Mouse (Mus musculus): ENCODE results near the gene Rnf220.

Rnf220 gene

DNA sequence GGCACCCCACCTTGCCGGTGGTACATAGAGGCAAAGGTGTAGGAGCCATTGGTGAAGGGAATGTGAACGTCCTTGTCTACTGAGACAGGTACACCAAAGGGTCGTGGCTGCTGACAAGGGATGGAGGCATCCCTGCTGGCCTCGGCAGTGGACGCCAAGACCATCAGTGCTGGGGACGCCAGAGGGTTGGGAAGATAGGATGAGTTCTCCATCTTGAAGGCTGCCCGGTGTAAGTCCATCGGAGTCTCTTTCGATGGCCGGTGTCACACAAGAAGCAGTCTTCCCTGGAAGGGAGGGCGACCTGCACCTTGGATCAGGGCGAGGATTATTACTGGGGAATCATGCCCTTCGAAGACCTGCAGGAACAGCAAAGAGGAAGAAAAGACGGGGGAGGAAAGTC lies 6.9 kb downstream of the Rnf220 start:
- in situ Hi-C loops (cut with MboI; ENCODE audit: unreplicated experiment in 2 of 2), result no loop called here

DNA sequence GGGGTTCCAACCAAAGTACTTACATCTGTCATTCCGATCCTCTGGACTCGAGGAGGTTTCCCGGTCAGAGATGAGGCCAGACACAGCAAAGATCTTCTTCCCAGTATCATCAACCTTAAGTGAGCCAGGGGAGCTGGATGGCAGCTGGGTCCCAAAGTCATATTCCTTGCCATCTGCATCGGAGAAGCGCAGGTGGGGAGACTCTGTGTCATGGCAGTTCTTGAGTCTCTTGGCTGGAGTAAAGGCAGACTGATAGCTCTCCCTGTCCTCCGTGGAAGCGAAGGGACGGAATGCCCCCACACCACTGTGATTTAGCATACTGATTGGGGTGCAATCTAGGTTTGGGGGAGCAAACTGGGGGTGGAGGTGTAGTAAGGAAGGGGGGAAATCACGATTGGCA lies 7.3 kb downstream of the Rnf220 start:
- in situ Hi-C loops (cut with MboI; ENCODE audit: unreplicated experiment in 2 of 2), result no loop called here

DNA sequence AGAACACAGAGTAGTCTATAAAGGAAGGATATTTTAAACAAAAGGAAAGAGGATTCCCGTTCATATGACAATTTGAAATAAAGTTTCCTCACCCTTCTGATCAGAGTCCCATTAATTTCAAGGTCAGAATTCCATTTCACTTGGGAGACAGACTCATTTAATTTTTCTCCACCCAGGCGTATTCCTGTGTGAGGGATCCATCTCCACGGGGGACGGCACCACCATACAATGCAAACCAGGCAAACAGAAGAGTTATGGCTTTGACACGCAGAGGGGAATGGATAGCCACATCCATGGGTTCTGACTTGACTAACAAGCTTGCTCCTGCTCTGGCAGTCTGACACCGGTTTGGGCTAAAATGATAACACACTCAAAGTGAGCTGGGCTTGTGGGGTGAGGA lies 9.4 kb downstream of the Rnf220 start:
- in situ Hi-C loops (cut with MboI; ENCODE audit: unreplicated experiment in 2 of 2), result no loop called here

- in situ Hi-C loops (cut with MboI; ENCODE audit: unreplicated experiment in 2 of 2), result no loop called here
These were observed 10.7 kb downstream of the Rnf220 start for GRCm38 (mm10) chr4:117486188-117486587.

GRCm38 (mm10) chr4:117485045-117485780 lies 11.6 kb downstream of the Rnf220 start:
- in situ Hi-C loops (cut with MboI; ENCODE audit: unreplicated experiment in 2 of 2), result no loop called here

GRCm38 (mm10) chr4:117484256-117485044 lies 12.4 kb downstream of the Rnf220 start:
- in situ Hi-C loops (cut with MboI; ENCODE audit: unreplicated experiment in 2 of 2), result no loop called here

DNA sequence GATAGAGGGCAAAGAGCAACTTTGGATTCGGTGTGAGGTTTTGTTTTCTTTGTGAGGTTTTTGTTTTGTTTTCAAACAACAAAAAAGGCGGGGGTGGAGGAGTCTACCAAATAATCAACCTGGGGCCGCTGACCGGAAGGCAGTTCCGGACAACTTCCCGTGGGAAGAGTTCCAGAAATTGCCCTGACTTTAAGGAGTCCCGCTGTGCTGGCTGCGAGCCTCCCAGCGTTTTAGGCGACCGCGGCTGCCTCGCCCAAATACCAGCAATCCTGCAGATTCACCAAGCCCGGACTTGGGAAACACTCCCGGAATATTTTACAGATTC lies 13.0 kb downstream of the Rnf220 start:
- in situ Hi-C loops (cut with MboI; ENCODE audit: unreplicated experiment in 2 of 2), result no loop called here

DNA sequence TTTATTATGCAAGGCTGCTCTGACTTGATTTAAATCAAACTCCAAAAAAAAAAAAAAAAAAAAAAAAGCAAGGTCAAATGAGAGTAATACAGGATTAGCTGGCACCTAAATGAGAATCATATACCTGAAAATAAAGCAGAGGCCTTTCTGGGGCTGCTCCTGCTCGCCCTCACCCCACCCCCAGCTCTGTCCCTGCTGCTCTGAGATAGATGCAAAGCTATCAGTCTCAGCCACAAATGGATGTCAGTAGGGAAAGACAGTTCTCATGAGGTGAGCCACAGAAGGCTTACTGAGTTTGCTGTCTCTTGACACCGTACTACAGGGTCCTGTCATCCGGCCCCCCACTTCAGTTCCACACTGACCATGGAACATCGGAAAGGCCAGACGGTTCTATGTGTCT lies 14.7 kb downstream of the Rnf220 start:
- in situ Hi-C loops (cut with MboI; ENCODE audit: unreplicated experiment in 2 of 2), result no loop called here

GRCm38 (mm10) chr4:117480611-117481445 lies 16.0 kb downstream of the Rnf220 start:
- in situ Hi-C loops (cut with MboI; ENCODE audit: unreplicated experiment in 2 of 2), result no loop called here

DNA sequence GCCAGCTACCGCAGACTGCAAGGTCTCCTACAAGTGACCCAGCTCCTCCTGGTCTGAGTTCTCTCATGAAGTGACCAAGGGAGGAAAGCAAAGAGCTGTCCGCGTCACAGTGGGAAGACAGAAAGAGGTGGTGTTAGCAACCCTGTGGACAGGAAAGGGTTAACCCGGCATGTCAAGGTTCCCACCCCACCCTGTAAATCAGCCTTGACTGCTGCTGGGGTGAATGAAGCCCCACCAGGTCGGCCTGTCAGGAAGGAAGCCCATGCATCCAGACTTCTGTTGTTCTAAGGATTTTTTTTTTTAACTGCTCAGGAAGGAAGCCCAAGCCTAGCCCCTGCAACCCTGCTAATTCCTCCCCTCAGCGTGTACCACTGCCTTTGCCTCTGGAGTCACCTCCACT lies 16.9 kb downstream of the Rnf220 start:
- in situ Hi-C loops (cut with MboI; ENCODE audit: unreplicated experiment in 2 of 2), result no loop called here

GRCm38 (mm10) chr4:117478101-117478673 lies 18.7 kb downstream of the Rnf220 start:
- in situ Hi-C loops (cut with MboI; ENCODE audit: unreplicated experiment in 2 of 2), result no loop called here

DNA sequence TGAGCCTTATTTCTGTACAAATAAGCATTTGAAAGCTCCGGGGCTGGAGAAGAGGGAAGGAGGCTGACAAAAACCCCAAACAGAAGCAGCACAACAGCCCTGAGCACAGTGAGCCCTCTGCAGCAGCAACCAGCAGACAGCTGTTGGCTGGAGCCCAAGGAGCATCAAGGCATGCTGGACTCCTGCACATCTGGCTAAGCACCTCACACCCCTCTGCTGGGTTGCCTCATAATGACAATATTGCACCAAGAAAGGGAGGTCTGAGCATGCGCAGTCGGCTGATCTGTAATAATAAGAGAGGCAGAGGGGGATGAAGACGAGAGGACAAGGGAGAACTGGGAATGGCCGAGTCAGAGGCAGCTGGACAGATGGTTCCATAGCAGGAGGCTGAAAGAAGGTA lies 19.5 kb downstream of the Rnf220 start:
- in situ Hi-C loops (cut with MboI; ENCODE audit: unreplicated experiment in 2 of 2), result no loop called here

GRCm38 (mm10) chr4:117476777-117477176 lies 20.1 kb downstream of the Rnf220 start:
- in situ Hi-C loops (cut with MboI; ENCODE audit: unreplicated experiment in 2 of 2), result no loop called here

DNA sequence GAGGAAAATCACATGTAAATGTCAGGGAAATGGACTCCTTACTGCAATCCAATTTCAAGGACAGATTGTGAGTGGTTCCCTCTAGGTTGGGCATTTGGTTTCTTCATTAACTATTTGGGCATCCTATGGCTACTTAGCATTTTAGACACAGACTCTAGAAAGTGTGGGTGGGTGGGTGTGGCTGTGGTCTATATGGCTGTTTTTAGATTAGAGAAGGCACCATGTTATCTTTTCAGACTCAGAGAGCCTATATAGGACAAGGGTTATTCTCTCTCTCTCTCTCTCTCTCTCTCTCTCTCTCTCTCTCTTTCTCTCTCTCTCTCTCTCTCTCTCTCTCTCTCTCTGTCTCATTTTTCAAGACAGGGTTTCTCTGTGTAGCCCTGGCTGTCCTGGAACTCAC lies 20.5 kb downstream of the Rnf220 start:
- in situ Hi-C loops (cut with MboI; ENCODE audit: unreplicated experiment in 2 of 2), result no loop called here

DNA sequence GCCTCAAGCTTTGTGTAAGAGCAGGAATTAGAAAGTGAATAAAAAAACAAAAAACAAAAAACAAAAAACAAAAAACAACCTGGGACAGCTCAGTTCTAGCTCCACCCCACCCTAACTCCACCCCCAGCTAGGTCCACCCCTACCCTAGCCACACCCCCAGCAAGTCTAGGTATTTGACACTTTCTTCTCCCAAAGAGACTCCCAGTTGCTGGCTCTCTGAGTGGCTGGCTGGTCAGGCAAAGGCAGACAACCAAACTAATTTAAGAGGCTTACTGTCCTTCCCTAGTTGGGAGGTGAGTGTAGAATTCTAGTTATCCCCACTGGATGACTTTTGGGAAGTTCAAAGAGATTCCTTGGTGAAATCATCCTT lies 22.9 kb downstream of the Rnf220 start:
- in situ Hi-C loops (cut with MboI; ENCODE audit: unreplicated experiment in 2 of 2), result no loop called here

DNA sequence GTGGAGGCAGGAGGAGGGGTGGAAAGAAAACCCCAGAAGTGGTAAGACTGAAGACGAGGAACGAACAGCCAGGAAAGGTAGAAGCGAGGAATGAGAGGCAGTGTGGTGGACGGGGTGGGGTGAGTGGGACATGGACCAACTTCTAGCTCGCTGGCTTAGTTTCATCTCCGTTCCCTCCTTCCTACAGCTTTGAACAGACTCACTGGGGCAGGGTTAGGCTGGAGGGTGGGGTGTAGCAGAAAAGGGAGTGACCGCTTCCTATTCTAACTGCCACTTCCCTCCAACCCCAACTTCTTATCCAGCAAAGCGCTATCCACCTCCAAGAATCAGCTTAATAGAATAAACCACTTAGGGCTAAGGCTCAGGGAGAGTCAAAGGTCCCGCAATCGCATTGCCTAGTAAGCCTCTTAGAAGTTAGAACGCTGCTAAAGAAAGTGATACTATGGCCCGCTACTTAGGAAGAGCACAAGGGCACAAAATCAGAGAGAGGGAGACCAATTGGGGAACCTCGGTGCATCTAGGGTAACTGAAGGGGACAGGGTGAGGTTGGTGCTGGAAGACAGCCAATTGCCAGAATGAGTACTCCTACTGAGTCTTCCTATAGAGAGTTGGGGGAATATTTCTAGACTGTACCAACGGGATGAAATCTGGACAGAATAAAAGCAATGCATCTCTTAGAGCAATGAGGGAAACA lies 23.4 kb downstream of the Rnf220 start:
- in situ Hi-C loops (cut with MboI; ENCODE audit: unreplicated experiment in 2 of 2), result no loop called here

DNA sequence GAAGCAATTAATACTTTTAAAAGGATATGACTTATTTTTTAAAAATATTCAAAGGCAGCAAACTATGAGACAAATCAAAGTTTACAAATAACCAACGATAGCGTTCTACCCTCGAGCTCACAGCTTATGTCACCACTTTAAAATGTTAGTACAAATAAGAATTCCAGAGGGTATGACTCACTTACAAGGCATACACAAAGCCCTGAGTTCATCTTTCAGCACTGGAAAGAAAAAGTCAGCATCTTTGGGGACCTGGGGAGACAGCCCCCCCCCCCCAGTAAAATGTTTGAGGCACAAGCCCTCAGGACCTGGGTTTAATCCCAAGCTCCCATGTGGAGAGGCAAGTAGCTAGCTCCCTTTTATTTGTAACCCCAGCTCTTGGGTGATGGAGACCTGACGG lies 27.4 kb downstream of the Rnf220 start:
- in situ Hi-C loops (cut with MboI; ENCODE audit: unreplicated experiment in 2 of 2), result no loop called here

- in situ Hi-C loops (cut with MboI; ENCODE audit: unreplicated experiment in 2 of 2), result no loop called here
These were observed 28.9 kb downstream of the Rnf220 start for GRCm38 (mm10) chr4:117467936-117468335.

DNA sequence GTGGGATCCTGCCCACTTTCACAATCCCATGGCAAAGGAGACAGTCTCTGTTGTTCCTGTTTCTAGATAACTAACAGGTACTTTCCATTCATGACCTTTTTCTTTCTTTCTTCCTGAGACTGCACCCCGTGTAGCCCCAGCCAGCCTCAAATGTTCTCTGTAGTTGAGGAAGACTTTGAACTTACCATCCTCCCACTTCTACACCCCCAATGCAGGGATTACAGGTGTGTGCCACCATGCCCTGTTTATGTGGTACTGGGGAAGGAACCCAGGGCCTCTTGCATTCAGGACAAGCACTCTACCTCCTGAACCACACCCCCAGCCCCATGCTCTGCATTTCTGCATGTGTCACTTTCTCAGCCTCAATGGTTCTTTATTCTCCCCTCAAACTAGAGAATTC lies 47.7 kb downstream of the Rnf220 start:
- in situ Hi-C loops (cut with MboI; ENCODE audit: unreplicated experiment in 2 of 2), result no loop called here

DNA sequence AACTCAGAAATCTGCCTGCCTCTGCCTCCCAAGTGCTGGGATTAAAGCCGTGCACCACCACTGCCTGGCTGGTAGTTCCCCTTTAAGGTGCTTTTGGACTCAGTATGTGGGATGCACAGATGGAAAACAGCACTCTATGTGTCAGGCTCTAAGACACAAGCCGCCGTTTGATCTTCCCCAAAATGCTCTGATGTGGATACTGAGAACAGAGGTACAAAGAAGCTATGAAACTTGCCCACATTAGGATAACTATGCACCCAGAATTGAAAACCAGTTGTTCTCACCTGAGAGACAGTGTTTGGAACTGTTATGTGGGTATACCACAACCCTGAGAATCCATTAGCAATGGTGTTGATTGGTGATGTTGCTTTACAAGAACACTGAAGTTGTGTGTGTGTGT lies 48.9 kb downstream of the Rnf220 start:
- in situ Hi-C loops (cut with MboI; ENCODE audit: unreplicated experiment in 2 of 2), result no loop called here
